Mouse (Mus musculus): ENCODE results near the gene Rcbtb2. TPM values are rescaled to one million over a fixed set of nuclear protein-coding genes. Genes with fewer than 3 reads are reported as not detected.
"Not testable (repeated sequence)": the region's sequence is repeated elsewhere in the genome, so short reads cannot be mapped to it uniquely, and the experiment has no call there.

The Rcbtb2 gene
- polyA plus RNA-seq, 1 experiment: 11.8 TPM

DNA sequence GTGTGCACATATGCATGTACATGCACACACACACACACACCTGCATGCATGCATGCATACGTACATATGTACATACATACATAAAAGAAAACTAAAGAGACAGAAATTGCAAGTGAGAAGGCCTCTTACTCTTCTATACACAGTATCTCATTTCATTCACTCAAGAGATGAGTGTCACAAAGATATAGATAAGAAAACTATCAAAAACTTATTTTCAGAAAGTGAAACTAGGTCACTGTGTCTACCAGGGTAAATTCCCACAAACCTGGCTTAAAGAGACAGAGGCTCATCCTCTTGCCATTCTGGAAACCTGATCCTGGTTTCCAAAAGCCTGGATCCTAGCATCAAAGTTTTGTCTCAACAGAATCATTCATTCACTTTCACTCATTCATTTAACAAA lies 34.6 kb upstream of the Rcbtb2 start:
- no peaks in the 10 kb centered on the region for H3K36me3 ChIP-seq (ENCODE audit: control insufficient read depth, insufficient read depth)
- no peak overlapping the region for H3K4me2 ChIP-seq (ENCODE audit: low read depth)
- no peaks in the 10 kb centered on the region for H3K27me3 ChIP-seq (ENCODE audit: control insufficient read depth, insufficient read depth, insufficient read length)
- no peak overlapping the region for H3ac ChIP-seq (ENCODE audit: control insufficient read depth, insufficient read length)
- no peak overlapping the region for H3K4me3 ChIP-seq
- TF ChIP-seq E2F4 (IDR thresholded peaks at IDR 0.05; ENCODE audit: insufficient read depth) (no peak), POLR2AphosphoS2 (IDR thresholded peaks at IDR 0.05; ENCODE audit: insufficient read length, low read depth) (no peak), POLR2A (IDR thresholded peaks at IDR 0.05; ENCODE audit: insufficient read length, low read depth) (no peak), SRF (IDR thresholded peaks at IDR 0.05; ENCODE audit: control insufficient read depth, insufficient read length, low read depth) (no peak)
- H3K79me2 ChIP-seq (ENCODE audit: control insufficient read depth, insufficient read depth): no peaks in the 10 kb centered on the region

DNA sequence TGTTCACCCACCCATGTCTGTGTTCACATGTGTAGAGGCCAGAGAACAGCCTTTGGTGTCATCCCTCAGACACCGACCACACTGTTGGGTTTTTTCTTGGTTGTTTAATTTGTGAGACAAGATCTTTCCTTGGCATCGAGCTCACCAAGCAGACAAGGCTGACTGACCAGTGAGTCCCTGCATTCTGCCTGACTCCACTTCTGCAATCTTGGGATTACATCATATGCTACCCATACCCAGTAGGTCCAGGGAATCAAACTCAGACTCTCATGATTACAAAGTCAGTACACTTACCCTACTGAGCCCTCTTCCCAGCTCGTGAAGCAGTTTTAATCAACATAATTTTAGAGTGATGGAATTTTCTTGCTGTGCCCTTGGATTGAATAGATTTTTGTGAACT lies 30.0 kb upstream of the Rcbtb2 start:
- H3K27me3 ChIP-seq (ENCODE audit: control insufficient read depth, insufficient read depth, insufficient read length): no peaks in the 10 kb centered on the region
- H3K79me2 ChIP-seq (ENCODE audit: control insufficient read depth, insufficient read depth): no peaks in the 10 kb centered on the region
- no peak overlapping the region for H3ac ChIP-seq (ENCODE audit: control insufficient read depth, insufficient read length)
- H3K4me3 ChIP-seq: no peak overlapping the region
- TF ChIP-seq POLR2A (IDR thresholded peaks at IDR 0.05; ENCODE audit: insufficient read length, low read depth) (no peak), TCF3 (IDR thresholded peaks at IDR 0.05; ENCODE audit: insufficient read length, low read depth) (no peak), E2F4 (IDR thresholded peaks at IDR 0.05; ENCODE audit: insufficient read depth) (no peak), MYOD1 (IDR thresholded peaks at IDR 0.05; ENCODE audit: control insufficient read depth in 1 of 3, insufficient read length in 2 of 3, low read depth in 2 of 3) (no peak), CEBPB (IDR thresholded peaks at IDR 0.05; ENCODE audit: insufficient read depth, poor library complexity, severe bottlenecking) (no peak)
- no peak overlapping the region for H3K4me2 ChIP-seq (ENCODE audit: low read depth)
- H3K36me3 ChIP-seq (ENCODE audit: control insufficient read depth, insufficient read depth): no peaks in the 10 kb centered on the region

DNA sequence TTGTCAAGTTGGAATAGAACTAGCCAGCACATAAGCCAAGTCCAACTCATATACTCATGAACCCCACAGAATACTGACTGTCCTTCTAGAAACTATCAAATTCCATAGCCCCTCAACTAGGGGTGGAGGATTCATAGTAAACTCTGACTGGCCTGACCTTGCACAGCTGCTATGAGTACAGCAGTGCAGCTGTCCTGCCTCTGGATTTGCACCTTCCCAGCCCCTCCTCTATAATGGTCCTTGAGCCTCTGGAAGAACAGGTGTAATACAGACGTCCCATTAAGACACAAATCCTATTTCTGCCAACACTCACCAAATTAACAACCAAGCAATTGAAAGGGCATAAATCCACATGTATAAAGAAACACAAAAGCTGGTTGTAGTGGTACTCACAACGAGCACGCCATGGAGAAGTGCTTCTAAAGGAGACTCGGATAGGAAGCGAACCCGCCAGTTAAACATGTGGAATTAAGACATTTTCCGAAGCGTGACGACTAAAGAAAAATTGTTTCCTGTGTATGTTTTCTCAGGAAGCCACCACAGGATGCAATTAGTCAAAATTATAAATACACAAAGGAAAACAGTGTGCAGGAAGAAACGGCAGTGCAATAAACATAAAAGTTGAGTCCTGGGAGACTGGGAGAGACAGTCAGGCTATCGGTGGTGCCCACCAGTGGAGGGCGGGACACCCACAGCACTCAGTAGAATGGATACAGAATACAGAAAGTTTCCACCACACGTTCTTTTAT lies 27.9 kb upstream of the Rcbtb2 start:
- TF ChIP-seq TCF12 (IDR thresholded peaks at IDR 0.05; ENCODE audit: insufficient read depth, poor library complexity, severe bottlenecking) (no peak), MYOD1 (IDR thresholded peaks at IDR 0.05; ENCODE audit: control insufficient read depth in 1 of 3, insufficient read length in 2 of 3, low read depth in 2 of 3) (peak in 2 of 3 experiments; percentile 24 to 54)
- H3K36me3 ChIP-seq (ENCODE audit: control insufficient read depth, insufficient read depth): no peaks in the 10 kb centered on the region
- H3K4me3 ChIP-seq: no peak overlapping the region
- H3K79me2 ChIP-seq (ENCODE audit: control insufficient read depth, insufficient read depth): no peaks in the 10 kb centered on the region
- no peak overlapping the region for H3K4me2 ChIP-seq (ENCODE audit: low read depth)
- no peak overlapping the region for H3ac ChIP-seq (ENCODE audit: control insufficient read depth, insufficient read length)
- no peaks in the 10 kb centered on the region for H3K27me3 ChIP-seq (ENCODE audit: control insufficient read depth, insufficient read depth, insufficient read length)

DNA sequence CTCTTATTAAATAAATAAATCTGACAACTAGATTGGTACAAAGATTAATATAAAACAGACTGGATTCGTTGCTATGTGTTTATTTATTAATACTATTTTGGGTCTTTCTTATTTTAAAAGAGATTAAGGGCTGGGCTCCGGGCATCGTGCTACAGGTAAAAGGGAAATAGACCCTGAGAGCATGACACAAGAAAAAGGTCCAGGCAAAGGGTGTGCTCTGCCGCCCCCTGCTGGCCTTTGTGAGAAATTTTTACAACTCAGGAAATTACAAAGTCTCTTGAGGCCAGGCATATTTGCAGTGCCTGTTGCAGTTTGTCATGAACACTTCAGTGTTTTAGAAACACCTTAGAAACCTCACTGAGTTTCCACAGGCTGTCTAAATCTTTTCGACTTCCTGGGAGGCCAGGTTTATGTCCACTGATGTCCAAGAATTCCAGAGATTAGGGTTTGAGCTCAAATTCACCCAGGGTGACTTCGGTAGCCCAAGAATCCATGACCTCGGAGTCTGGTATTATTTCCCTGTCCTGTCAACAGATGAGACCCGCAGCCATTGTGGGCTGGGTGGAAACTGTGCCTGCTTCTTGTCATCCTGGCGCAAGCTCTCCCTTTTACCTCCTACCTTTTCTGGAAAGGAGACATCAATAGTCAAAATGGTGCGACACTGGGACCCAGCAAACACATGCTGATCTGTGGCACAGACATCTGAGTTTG lies 24.0 kb upstream of the Rcbtb2 start:
- Histone ChIP-seq H3K79me2 (ENCODE audit: control insufficient read depth, insufficient read depth) (no peaks in the 10 kb centered on the region), H3K4me3 (no peak overlapping the region), H3ac (ENCODE audit: control insufficient read depth, insufficient read length) (no peak overlapping the region), H3K27me3 (ENCODE audit: control insufficient read depth, insufficient read depth, insufficient read length) (no peaks in the 10 kb centered on the region), H3K36me3 (ENCODE audit: control insufficient read depth, insufficient read depth) (no peaks in the 10 kb centered on the region), H3K4me2 (ENCODE audit: low read depth) (no peak overlapping the region)
- no peak for TF ChIP-seq E2F4 (IDR thresholded peaks at IDR 0.05; ENCODE audit: insufficient read depth)
- no peak for TF ChIP-seq CEBPB (IDR thresholded peaks at IDR 0.05; ENCODE audit: insufficient read depth, poor library complexity, severe bottlenecking)
- no peak for TF ChIP-seq USF1 (IDR thresholded peaks at IDR 0.05; ENCODE audit: low read depth)
- TF ChIP-seq POLR2A (IDR thresholded peaks at IDR 0.05; ENCODE audit: insufficient read length, low read depth): no peak
- no peak for TF ChIP-seq MAX (IDR thresholded peaks at IDR 0.05; ENCODE audit: low read depth)
- TF ChIP-seq MYOG (IDR thresholded peaks at IDR 0.05; ENCODE audit: control insufficient read depth in 1 of 3, insufficient read depth in 1 of 3, insufficient read length in 2 of 3, low read depth in 2 of 3): no peak
- no peak for TF ChIP-seq MYOD1 (IDR thresholded peaks at IDR 0.05; ENCODE audit: control insufficient read depth in 1 of 3, insufficient read length in 2 of 3, low read depth in 2 of 3)
- TF ChIP-seq REST (IDR thresholded peaks at IDR 0.05; ENCODE audit: insufficient read depth, insufficient read length): no peak
- TF ChIP-seq SRF (IDR thresholded peaks at IDR 0.05; ENCODE audit: control insufficient read depth, insufficient read length, low read depth): no peak
- no peak for TF ChIP-seq POLR2AphosphoS2 (IDR thresholded peaks at IDR 0.05; ENCODE audit: insufficient read length, low read depth)
- TF ChIP-seq TCF12 (IDR thresholded peaks at IDR 0.05; ENCODE audit: insufficient read depth, poor library complexity, severe bottlenecking): no peak
- no peak for TF ChIP-seq TCF3 (IDR thresholded peaks at IDR 0.05; ENCODE audit: insufficient read length, low read depth)

DNA sequence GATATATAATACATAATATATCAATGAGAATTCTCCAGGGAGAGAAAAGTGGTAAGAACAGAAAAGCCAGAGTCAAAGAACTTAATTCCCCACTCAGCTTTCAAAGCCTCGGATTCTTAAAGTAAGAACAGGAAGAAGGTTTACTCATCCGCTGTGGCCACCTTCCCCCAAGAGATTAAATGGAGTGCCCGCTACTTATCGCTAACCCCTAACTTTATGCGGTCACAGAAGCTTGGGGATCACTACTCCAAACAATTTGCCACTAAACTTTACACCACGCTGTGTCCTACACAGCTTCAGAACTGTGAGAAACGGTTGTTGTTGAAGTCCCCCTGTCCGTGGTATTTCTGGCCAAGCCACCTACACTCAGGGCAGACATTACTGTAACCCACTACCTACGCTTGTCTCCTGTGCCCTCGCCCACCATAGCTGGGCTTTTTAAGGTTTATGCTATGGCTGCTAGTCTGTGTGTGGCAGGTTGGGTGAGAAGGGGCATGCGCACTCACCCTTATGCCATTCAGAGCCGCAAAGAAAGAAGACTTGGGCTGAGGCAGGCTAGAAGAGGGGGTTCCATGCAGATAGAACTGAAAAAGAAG lies 20.5 kb upstream of the Rcbtb2 start:
- Histone ChIP-seq H3ac (ENCODE audit: control insufficient read depth, insufficient read length) (no peak overlapping the region), H3K4me2 (ENCODE audit: low read depth) (no peak overlapping the region), H3K27me3 (ENCODE audit: control insufficient read depth, insufficient read depth, insufficient read length) (no peaks in the 10 kb centered on the region)

DNA sequence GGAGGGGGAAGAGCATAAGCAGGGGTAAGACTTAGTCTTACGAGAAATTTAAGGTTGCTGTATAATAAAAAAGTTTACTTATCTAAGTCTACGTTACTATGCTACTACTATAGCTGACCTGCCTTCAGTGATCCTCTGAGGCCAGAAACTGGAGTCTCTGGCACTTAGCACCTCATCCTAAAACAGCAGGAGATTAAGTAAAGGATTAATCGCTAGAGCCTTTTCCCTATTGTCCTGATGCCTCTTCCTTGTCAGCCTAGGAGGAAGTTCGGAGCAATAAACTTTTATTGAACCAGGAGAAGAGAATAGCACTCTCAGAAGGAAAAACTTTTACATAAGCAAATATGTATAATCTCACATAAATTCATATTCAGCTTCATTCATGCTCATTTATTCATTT lies 19.9 kb upstream of the Rcbtb2 start:
- not testable (repeated sequence) for H3K27me3 ChIP-seq (ENCODE audit: control insufficient read depth, insufficient read depth, insufficient read length); H3K4me2 ChIP-seq (ENCODE audit: low read depth)

More for the DNA sequence above, 20.5 kb upstream of the Rcbtb2 start:
- Histone ChIP-seq H3K4me3 (no peak overlapping the region), H3K36me3 (ENCODE audit: control insufficient read depth, insufficient read depth) (no peaks in the 10 kb centered on the region), H3K79me2 (ENCODE audit: control insufficient read depth, insufficient read depth) (no peaks in the 10 kb centered on the region)
- TF ChIP-seq MYOG (IDR thresholded peaks at IDR 0.05; ENCODE audit: control insufficient read depth in 1 of 3, insufficient read depth in 1 of 3, insufficient read length in 2 of 3, low read depth in 2 of 3) (no peak), POLR2A (IDR thresholded peaks at IDR 0.05; ENCODE audit: insufficient read length, low read depth) (no peak), POLR2AphosphoS2 (IDR thresholded peaks at IDR 0.05; ENCODE audit: insufficient read length, low read depth) (no peak), REST (IDR thresholded peaks at IDR 0.05; ENCODE audit: insufficient read depth, insufficient read length) (no peak), CEBPB (IDR thresholded peaks at IDR 0.05; ENCODE audit: insufficient read depth, poor library complexity, severe bottlenecking) (no peak), MAX (IDR thresholded peaks at IDR 0.05; ENCODE audit: low read depth) (no peak), TCF12 (IDR thresholded peaks at IDR 0.05; ENCODE audit: insufficient read depth, poor library complexity, severe bottlenecking) (no peak), TCF3 (IDR thresholded peaks at IDR 0.05; ENCODE audit: insufficient read length, low read depth) (no peak), SRF (IDR thresholded peaks at IDR 0.05; ENCODE audit: control insufficient read depth, insufficient read length, low read depth) (no peak), E2F4 (IDR thresholded peaks at IDR 0.05; ENCODE audit: insufficient read depth) (no peak), MYOD1 (IDR thresholded peaks at IDR 0.05; ENCODE audit: control insufficient read depth in 1 of 3, insufficient read length in 2 of 3, low read depth in 2 of 3) (no peak)

More for the DNA sequence above, 19.9 kb upstream of the Rcbtb2 start:
- H3ac ChIP-seq (ENCODE audit: control insufficient read depth, insufficient read length); H3K4me3 ChIP-seq; H3K79me2 ChIP-seq (ENCODE audit: control insufficient read depth, insufficient read depth); H3K36me3 ChIP-seq (ENCODE audit: control insufficient read depth, insufficient read depth): not testable (repeated sequence)

Measured in myocyte (in vitro differentiated cells).